Mouse (Mus musculus) myocyte (in vitro differentiated cells): ENCODE measurements at regions not wholly inside any gene's neighbourhood (a gene's known extent, or its start where the extent isn't known, plus 50 kb on each side); places are given as distances from the start of the nearest gene placed in this dataset.

Experiments
- CEBPB ChIP-seq: IDR thresholded peaks from 2 replicates; pipeline ENCODE4 v1.6.1; 2011; ENCODE audit warnings: mild to moderate bottlenecking, moderate library complexity; ENCODE audit not compliant: poor library complexity, insufficient read depth, severe bottlenecking
- E2F4 ChIP-seq: IDR thresholded peaks from one replicate; pipeline ENCODE4 v1.6.1; 2011; ENCODE audit warnings: mild to moderate bottlenecking, control low read depth, moderate library complexity; ENCODE audit not compliant: insufficient read depth
- MAX ChIP-seq: IDR thresholded peaks from one replicate; pipeline ENCODE4 v1.6.1; 2011; ENCODE audit warnings: low read depth, mild to moderate bottlenecking, control low read depth
- MYOD1 ChIP-seq, 3 experiments: IDR thresholded peaks; one replicate each; pipeline ENCODE4 v1.6.1; 2011; ENCODE audit warnings: control low read depth in 2 of 3, low read depth in 2 of 3, mild to moderate bottlenecking in 2 of 3, moderate library complexity in 1 of 3; ENCODE audit not compliant: insufficient read length in 2 of 3, control insufficient read depth in 1 of 3
- MYOG ChIP-seq, 3 experiments: IDR thresholded peaks; one replicate each; pipeline ENCODE4 v1.6.1; 2011; ENCODE audit warnings: control low read depth in 2 of 3, low read depth in 2 of 3, mild to moderate bottlenecking in 2 of 3; ENCODE audit not compliant: insufficient read length in 2 of 3, control insufficient read depth in 1 of 3, insufficient read depth in 1 of 3
- POLR2A ChIP-seq: IDR thresholded peaks from one replicate; pipeline ENCODE4 v1.6.1; 2011; ENCODE audit warnings: low read depth, mild to moderate bottlenecking, control low read depth, moderate library complexity; ENCODE audit not compliant: insufficient read length
- POLR2AphosphoS2 ChIP-seq: IDR thresholded peaks from one replicate; pipeline ENCODE4 v1.6.1; 2011; ENCODE audit warnings: low read depth, control low read depth; ENCODE audit not compliant: insufficient read length
- REST ChIP-seq: IDR thresholded peaks from one replicate; pipeline ENCODE4 v1.6.1; 2011; ENCODE audit warnings: mild to moderate bottlenecking, control low read depth, moderate library complexity; ENCODE audit not compliant: insufficient read depth, insufficient read length
- TCF12 ChIP-seq: IDR thresholded peaks from one replicate; pipeline ENCODE4 v1.6.1; 2011; ENCODE audit warnings: mild to moderate bottlenecking, control low read depth; ENCODE audit not compliant: poor library complexity, insufficient read depth, severe bottlenecking
- USF1 ChIP-seq: IDR thresholded peaks from one replicate; pipeline ENCODE4 v1.6.1; 2011; ENCODE audit warnings: low read depth, mild to moderate bottlenecking, control low read depth, moderate library complexity

GRCm38 (mm10) chr5:101111619-101112018 is 266.1 kb downstream of the Gpat3 start:
- TF ChIP-seq POLR2AphosphoS2 (no peak), MAX (no peak), POLR2A (no peak), MYOD1 (IDR thresholded peaks at IDR 0.05; ENCODE audit: control insufficient read depth in 1 of 3, insufficient read length in 2 of 3, low read depth in 2 of 3) (no peak), MYOG (IDR thresholded peaks at IDR 0.05; ENCODE audit: control insufficient read depth in 1 of 3, insufficient read depth in 1 of 3, insufficient read length in 2 of 3, low read depth in 2 of 3) (no peak), E2F4 (no peak), TCF12 (no peak), USF1 (no peak), REST (no peak), CEBPB (no peak)
